Mouse (Mus musculus) embryonic fibroblast, embryonic 13.5 days (primary cell): ENCODE results near the gene Heatr9.

Source experiments
- CTCF ChIP-seq: IDR thresholded peaks from 2 replicates; pipeline ENCODE4 v1.5.1; 2011; ENCODE audit warnings: mild to moderate bottlenecking, control low read depth, low read length, moderate library complexity, borderline replicate concordance; ENCODE audit not compliant: insufficient read depth
- POLR2A ChIP-seq: IDR thresholded peaks from 2 replicates; pipeline ENCODE4 v1.6.1; 2011; ENCODE audit warnings: low read depth, mild to moderate bottlenecking, control low read depth, low read length, moderate library complexity

GRCm38 (mm10) chr11:83518371-83518770, 3.6 kb downstream of the Heatr9 start:
- TF ChIP-seq CTCF (no peak), POLR2A (no peak)
